Mouse (Mus musculus) hindbrain, postnatal 0 days (tissue): ENCODE results near the gene Chit1. TPM values are rescaled to one million over a fixed set of nuclear protein-coding genes. Genes with fewer than 3 reads are reported as not detected.

ENCODE experiments used
- ATAC-seq: fragments of 200-750 bp; cut with Nextera tagmentation; 2 replicates; pipeline ENCODE4 v1.8.0; 2017; ENCODE audit warnings: mild to moderate bottlenecking, moderate TSS enrichment, moderate library complexity
- DNase-seq: peaks from one replicate; pipeline ENCODE4 v3.0.0-alpha.2; 2015; ENCODE audit warnings: low spot score
- H3K27ac ChIP-seq: fragments of 300-500 bp; sonication (generic); 2 replicates; pipeline ENCODE4 v1.5.1; 2014; ENCODE audit warnings: mild to moderate bottlenecking
- H3K27me3 ChIP-seq: fragments of 300-500 bp; sonication (generic); 2 replicates; pipeline ENCODE4 v1.6.1; 2014; ENCODE audit warnings: low read length, mixed read lengths; ENCODE audit not compliant: insufficient read depth
- H3K36me3 ChIP-seq: fragments of 300-500 bp; sonication (generic); 2 replicates; pipeline ENCODE4 v1.6.1; 2014; ENCODE audit warnings: low read length, mixed read lengths; ENCODE audit not compliant: insufficient read depth
- H3K4me1 ChIP-seq: fragments of 300-500 bp; sonication (generic); 2 replicates; pipeline ENCODE4 v1.6.1; 2014; ENCODE audit warnings: antibody characterized with exemption, low read length, mixed read lengths; ENCODE audit not compliant: insufficient read depth
- H3K4me2 ChIP-seq: fragments of 300-500 bp; sonication (generic); 2 replicates; pipeline ENCODE4 v1.6.1; 2014; ENCODE audit warnings: low read depth, mild to moderate bottlenecking, low read length, moderate library complexity, mixed read lengths
- H3K4me3 ChIP-seq: fragments of 300-500 bp; sonication (generic); 2 replicates; pipeline ENCODE4 v1.5.1; 2014; ENCODE audit warnings: low read length
- H3K9ac ChIP-seq: fragments of 300-500 bp; sonication (generic); replicated peaks from 2 replicates; pipeline ENCODE4 v1.6.1; 2014; ENCODE audit warnings: mild to moderate bottlenecking, low read length, moderate library complexity, mixed read lengths
- H3K9me3 ChIP-seq: fragments of 300-500 bp; sonication (generic); 2 replicates; pipeline ENCODE4 v1.6.1; 2016; ENCODE audit warnings: low read length, mixed read lengths
- CTCF ChIP-seq: IDR thresholded peaks from 2 replicates; pipeline ENCODE4 v1.5.1; 2016; ENCODE audit warnings: antibody characterized with exemption, control low read depth, low read depth
- WGBS: fragments of 180-500 bp; shearing (Covaris S2); extraction: QIAGEN DNeasy Blood & Tissue Kit; methylation state at CpG from one replicate; pipeline ENCODE4 v1.1.7; 2014; 5-methylcytosine and 5-hydroxymethylcytosine counted together
- polyA plus RNA-seq: library from polyadenylated mRNA; unstranded; fragments of >200 nt; fragmentation: Nextera tagmentation; extraction: Ambion mirVana; gene quantifications from 2 replicates; pipeline ENCODE4 v1.2.1, GENCODE M21; 2015
- total RNA-seq: library from RNA; depleted of rRNA; stranded (reverse); fragments of >200 nt; gene quantifications from 2 replicates; pipeline ENCODE4 v1.2.3, GENCODE M21; 2014

Gene Chit1
- total and polyA plus RNA-seq, 2 experiments from 2014 or later = 0.46 TPM; not detected in 1

- Histone ChIP-seq H3K9ac (no peak overlapping the region), H3K36me3 (no peaks in the 10 kb centered on the region), H3K4me3 (no peak overlapping the region), H3K4me1 (no peaks in the 10 kb centered on the region), H3K4me2 (no peak overlapping the region), H3K9me3 (no peaks in the 10 kb centered on the region), H3K27me3 (no peaks in the 10 kb centered on the region), H3K27ac (no peak overlapping the region)
- ATAC-seq (no peak), DNase-seq (no peak)
- 87% methylated on average over 5 of the region's 5 CpGs for WGBS
- no peak for TF ChIP-seq CTCF
Measured at GRCm38 (mm10) chr1:134110449-134110848, 593 bp upstream of the Chit1 start.

- ATAC-seq = no peak
- Histone ChIP-seq H3K27ac (no peak overlapping the region), H3K4me2 (no peak overlapping the region), H3K27me3 (no peaks in the 10 kb centered on the region), H3K4me3 (no peak overlapping the region), H3K9me3 (no peaks in the 10 kb centered on the region), H3K36me3 (no peaks in the 10 kb centered on the region), H3K4me1 (no peaks in the 10 kb centered on the region), H3K9ac (no peak overlapping the region)
- no peak for TF ChIP-seq CTCF
- no peak for DNase-seq
- 71% methylated on average over 5 of the region's 5 CpGs for WGBS
Measured at GRCm38 (mm10) chr1:134113560-134113959, 2.5 kb downstream of the Chit1 start.

- WGBS = 81% methylated on average over 7 of the region's 7 CpGs
Measured at GRCm38 (mm10) chr1:134114018-134114417, 3.0 kb downstream of the Chit1 start.

GRCm38 (mm10) chr1:134114730-134115129 lies 3.7 kb downstream of the Chit1 start:
- WGBS = 89% methylated on average over 13 of the region's 13 CpGs
- H3K27ac ChIP-seq = no peak overlapping the region
- no peaks in the 10 kb centered on the region for H3K27me3 ChIP-seq
- no peak for TF ChIP-seq CTCF
- no peak overlapping the region for H3K4me3 ChIP-seq
- ATAC-seq (no peak), DNase-seq (no peak)
- H3K9me3 ChIP-seq = no peaks in the 10 kb centered on the region
- H3K4me2 ChIP-seq = no peak overlapping the region
- H3K36me3 ChIP-seq = no peaks in the 10 kb centered on the region
- no peak overlapping the region for H3K9ac ChIP-seq
- H3K4me1 ChIP-seq = no peaks in the 10 kb centered on the region

More at GRCm38 (mm10) chr1:134114018-134114417, 3.0 kb downstream of the Chit1 start:
- no peaks in the 10 kb centered on the region for H3K4me1 ChIP-seq
- no peak for TF ChIP-seq CTCF
- H3K9me3 ChIP-seq = no peaks in the 10 kb centered on the region
- no peaks in the 10 kb centered on the region for H3K27me3 ChIP-seq
- no peak for ATAC-seq
- H3K9ac ChIP-seq = no peak overlapping the region
- no peak overlapping the region for H3K4me3 ChIP-seq
- no peak for DNase-seq
- no peaks in the 10 kb centered on the region for H3K36me3 ChIP-seq
- H3K4me2 ChIP-seq = no peak overlapping the region
- no peak overlapping the region for H3K27ac ChIP-seq

- DNase-seq (peak; percentile 24), ATAC-seq (no peak)
- Histone ChIP-seq H3K9ac (no peak overlapping the region), H3K4me1 (no peaks in the 10 kb centered on the region), H3K36me3 (no peaks in the 10 kb centered on the region), H3K27me3 (no peaks in the 10 kb centered on the region), H3K4me3 (no peak overlapping the region), H3K9me3 (no peaks in the 10 kb centered on the region), H3K27ac (no peak overlapping the region), H3K4me2 (no peak overlapping the region)
- 61% methylated on average over 8 of the region's 8 CpGs for WGBS
- no peak for TF ChIP-seq CTCF
Measured at GRCm38 (mm10) chr1:134115424-134115823, 4.4 kb downstream of the Chit1 start.

GRCm38 (mm10) chr1:134117110-134117509 lies 6.1 kb downstream of the Chit1 start:
- no peak overlapping the region for H3K9ac ChIP-seq
- no peak for ATAC-seq
- no peaks in the 10 kb centered on the region for H3K27me3 ChIP-seq
- no peaks in the 10 kb centered on the region for H3K36me3 ChIP-seq
- H3K9me3 ChIP-seq = no peaks in the 10 kb centered on the region
- H3K27ac ChIP-seq = no peak overlapping the region
- H3K4me1 ChIP-seq = no peaks in the 10 kb centered on the region
- no peak for TF ChIP-seq CTCF
- no peak overlapping the region for H3K4me3 ChIP-seq
- no peak for DNase-seq
- H3K4me2 ChIP-seq = no peak overlapping the region
- WGBS = 61% methylated on average over 5 of the region's 5 CpGs

GRCm38 (mm10) chr1:134120179-134120578 lies 9.1 kb downstream of the Chit1 start:
- no peak overlapping the region for H3K9ac ChIP-seq
- no peaks in the 10 kb centered on the region for H3K9me3 ChIP-seq
- H3K4me1 ChIP-seq = no peaks in the 10 kb centered on the region
- WGBS = 4% methylated on average over 5 of the region's 5 CpGs
- no peak overlapping the region for H3K27ac ChIP-seq
- H3K36me3 ChIP-seq = no peaks in the 10 kb centered on the region
- ATAC-seq = peak; percentile 86
- H3K27me3 ChIP-seq = no peaks in the 10 kb centered on the region
- TF ChIP-seq CTCF = peak; percentile 97
- peak overlapping the region; percentile 19; the same call in 1 of the 2 replicates for H3K4me2 ChIP-seq
- peak; percentile 95 for DNase-seq
- no peak overlapping the region for H3K4me3 ChIP-seq
